In genomic region chr1:131613361-131614133, GRCm38 (mm10) we compare ENCODE assay signal across 8 mouse cellular contexts. TPM values are rescaled to one million over a fixed set of nuclear protein-coding genes. Genes with fewer than 3 reads are reported as not detected.
DNase-seq lines count a peak whose midpoint lies in the region; ATAC-seq and TF ChIP-seq lines count a peak whose summit lies in the region.

No protein-coding gene starts in this region.

- H3K27me3 ChIP-seq in embryonic facial prominence, embryonic 12.5 days: no peaks in the 10 kb centered on the region
- H3K27me3 ChIP-seq in heart, adult 2 months (ENCODE audit: control insufficient read depth, insufficient read depth, low read length): no peaks in the 10 kb centered on the region
- H3K27me3 ChIP-seq in kidney, postnatal 0 days (ENCODE audit: insufficient read depth, low read length): no peaks in the 10 kb centered on the region
- H3K27me3 ChIP-seq in liver, embryonic 12.5 days (replicated peaks): peaks cover 5% of the 10 kb centered on the region; the same call in 1 of the 2 replicates
- H3K27me3 ChIP-seq in thymus, adult 2 months (ENCODE audit: control insufficient read depth, insufficient read depth, low read length): no peaks in the 10 kb centered on the region

- 0 out of 2 replicates have a peak, but pooled peaks have one; percentile 15 for TF ChIP-seq EP300 in heart, adult 2 months (IDR thresholded peaks at IDR 0.05; ENCODE audit: insufficient read depth, low read depth, low read length)

- DNase-seq in CD4-positive, CD25-positive, alpha-beta regulatory T cell, adult 2 months (ENCODE audit: low read depth, low spot score): peak; percentile 95
- peak; percentile 31 for DNase-seq in adrenal gland, adult 8-10 months
- DNase-seq in heart, adult 2 months: peak; percentile 72
- DNase-seq in kidney, postnatal 0 days (ENCODE audit: low spot score): peak; percentile 77
- DNase-seq in ovary, postnatal 10 days (ENCODE audit: low spot score): peak; percentile 9
- DNase-seq in thymus, adult 2 months: peak; percentile 82

- no peaks in the 10 kb centered on the region for H3K4me1 ChIP-seq in embryonic facial prominence, embryonic 12.5 days
- no peaks in the 10 kb centered on the region for H3K4me1 ChIP-seq in heart, adult 2 months (ENCODE audit: control insufficient read depth, insufficient read depth, low read length)
- H3K4me1 ChIP-seq in kidney, postnatal 0 days (replicated peaks; ENCODE audit: insufficient read depth, low read length): no peaks in the 10 kb centered on the region
- peaks cover 31% of the 10 kb centered on the region for H3K4me1 ChIP-seq in liver, embryonic 12.5 days
- H3K4me1 ChIP-seq in thymus, adult 2 months (replicated peaks; ENCODE audit: control insufficient read depth, insufficient read depth, low read length): no peaks in the 10 kb centered on the region

- no peaks in the 10 kb centered on the region for H3K79me2 ChIP-seq in heart, adult 2 months (replicated peaks; ENCODE audit: control insufficient read depth, insufficient read depth, low read length)

- no peak overlapping the region for H3K9ac ChIP-seq in embryonic facial prominence, embryonic 12.5 days
- no peak overlapping the region for H3K9ac ChIP-seq in heart, adult 2 months (ENCODE audit: low read depth, low read length)
- no peak overlapping the region for H3K9ac ChIP-seq in kidney, postnatal 0 days (ENCODE audit: low read depth, low read length)
- no peak overlapping the region for H3K9ac ChIP-seq in liver, embryonic 12.5 days

- no peak overlapping the region for H3K4me2 ChIP-seq in embryonic facial prominence, embryonic 12.5 days (replicated peaks)
- no peak overlapping the region for H3K4me2 ChIP-seq in kidney, postnatal 0 days (ENCODE audit: low read length)
- peak overlapping the region; percentile 38 for H3K4me2 ChIP-seq in liver, embryonic 12.5 days

- intact Hi-C loops in heart, adult 2 months (cut with DNase I): loop anchor here (1.0 to 5.0 kb wide), 3 partner anchors 45 to 234 kb away; no protein-coding TSS in a partner anchor

- ATAC-seq in embryonic facial prominence, embryonic 12.5 days (ENCODE audit: insufficient number of reproducible peaks, insufficient read depth, low FRiP score, low TSS enrichment): peak; percentile 26; the same call in 1 of the 2 replicates
- peak; percentile 72 for ATAC-seq in kidney, postnatal 0 days (replicated peaks; ENCODE audit: low FRiP score, low read depth)
- peak; percentile 78 for ATAC-seq in liver, embryonic 12.5 days

- H3K36me3 ChIP-seq in embryonic facial prominence, embryonic 12.5 days: no peaks in the 10 kb centered on the region
- H3K36me3 ChIP-seq in heart, adult 2 months (ENCODE audit: control insufficient read depth, insufficient read depth, low read length): no peaks in the 10 kb centered on the region
- no peaks in the 10 kb centered on the region for H3K36me3 ChIP-seq in kidney, postnatal 0 days (ENCODE audit: insufficient read depth, low read length)
- H3K36me3 ChIP-seq in liver, embryonic 12.5 days: no peaks in the 10 kb centered on the region
- H3K36me3 ChIP-seq in thymus, adult 2 months (ENCODE audit: control insufficient read depth, insufficient read depth, low read length): no peaks in the 10 kb centered on the region

- TF ChIP-seq POLR2A in heart, adult 2 months (IDR thresholded peaks at IDR 0.05; ENCODE audit: insufficient read depth, low read depth, low read length): no peak
- no peak for TF ChIP-seq POLR2A in thymus, adult 2 months (IDR thresholded peaks at IDR 0.05; ENCODE audit: control insufficient read depth, extremely low read depth, insufficient read depth, low read length, poor library complexity)

- H3K9me3 ChIP-seq in embryonic facial prominence, embryonic 12.5 days: no peaks in the 10 kb centered on the region
- no peaks in the 10 kb centered on the region for H3K9me3 ChIP-seq in kidney, postnatal 0 days (replicated peaks; ENCODE audit: low read length)
- H3K9me3 ChIP-seq in liver, embryonic 12.5 days (replicated peaks): no peaks in the 10 kb centered on the region

- no peak overlapping the region for H3K27ac ChIP-seq in embryonic facial prominence, embryonic 12.5 days
- no peak overlapping the region for H3K27ac ChIP-seq in heart, adult 2 months
- H3K27ac ChIP-seq in kidney, postnatal 0 days: no peak overlapping the region
- H3K27ac ChIP-seq in liver, embryonic 12.5 days: no peak overlapping the region
- H3K27ac ChIP-seq in thymus, adult 2 months (ENCODE audit: control insufficient read depth, insufficient read depth, low read length): no peak overlapping the region

- WGBS in embryonic facial prominence, embryonic 12.5 days: 73% methylated on average over 16 of the region's 16 CpGs
- WGBS in heart, adult 2 months: 74% methylated on average over 16 of the region's 16 CpGs
- 77% methylated on average over 16 of the region's 16 CpGs for WGBS in kidney, postnatal 0 days
- 54% methylated on average over 16 of the region's 16 CpGs for WGBS in liver, embryonic 12.5 days (ENCODE audit: insufficient replicate concordance)
- WGBS in thymus, adult 2 months: 74% methylated on average over 16 of the region's 16 CpGs

- TF ChIP-seq CTCF in heart, adult 2 months (IDR thresholded peaks at IDR 0.05): peak; percentile 77
- peak; percentile 80 for TF ChIP-seq CTCF in kidney, postnatal 0 days (IDR thresholded peaks at IDR 0.05; ENCODE audit: low read depth)
- peak; percentile 67; the same call in 1 of the 2 replicates for TF ChIP-seq CTCF in thymus, adult 2 months (IDR thresholded peaks at IDR 0.05; ENCODE audit: borderline replicate concordance, control insufficient read depth, extremely low read depth, insufficient read depth, low read length, poor library complexity)

- H3K4me3 ChIP-seq in embryonic facial prominence, embryonic 12.5 days: no peak overlapping the region
- H3K4me3 ChIP-seq in heart, adult 2 months: no peak overlapping the region
- H3K4me3 ChIP-seq in kidney, postnatal 0 days (replicated peaks; ENCODE audit: low read depth, low read length): no peak overlapping the region
- H3K4me3 ChIP-seq in liver, embryonic 12.5 days: no peak overlapping the region
- H3K4me3 ChIP-seq in thymus, adult 2 months (ENCODE audit: control insufficient read depth, insufficient read depth, low read length): no peak overlapping the region

RNA-seq across cellular contexts. Expression of gene Avpr1b, which starts 14.5 kb away (rescaled TPM):
- not detected for total RNA-seq in adrenal gland, adult 8-10 months (2022)
- not detected in 2 replicates for polyA plus RNA-seq in embryonic facial prominence, embryonic 12.5 days (2016; fragmentation: Nextera tagmentation; extraction: Ambion mirVana)
- not detected for total RNA-seq in heart, adult 2 months (2021)
- not detected in 2 replicates for polyA plus RNA-seq in heart, adult 2 months (2012; rRNA removed)
- not detected in 2 replicates for polyA plus RNA-seq in kidney, postnatal 0 days (2015; fragmentation: Nextera tagmentation; extraction: Ambion mirVana)
- not detected in 2 replicates for polyA plus RNA-seq in liver, embryonic 12.5 days (2016; fragmentation: Nextera tagmentation; extraction: Ambion mirVana)
- polyA plus RNA-seq in thymus, adult 2 months (2012; rRNA removed): 0.04 TPM in 1 of 2 replicates, not detected in the other

RNA-seq across cellular contexts. Expression of gene Ctse, which starts 24.6 kb away (rescaled TPM):
- under 1 TPM; 0.43 to 0.81 (median 0.50) TPM for total RNA-seq in adrenal gland, adult 8-10 months (2022)
- 0.14 and 0.19 TPM in 2 replicates for polyA plus RNA-seq in embryonic facial prominence, embryonic 12.5 days (2016; fragmentation: Nextera tagmentation; extraction: Ambion mirVana)
- total RNA-seq in heart, adult 2 months (2021): under 1 TPM; 0.63 to 0.86 TPM
- 0.39 and 0.70 TPM in 2 replicates for polyA plus RNA-seq in heart, adult 2 months (2012; rRNA removed)
- 15.9 and 16.5 TPM in 2 replicates for polyA plus RNA-seq in kidney, postnatal 0 days (2015; fragmentation: Nextera tagmentation; extraction: Ambion mirVana)
- 12.6 TPM in 2 replicates for polyA plus RNA-seq in liver, embryonic 12.5 days (2016; fragmentation: Nextera tagmentation; extraction: Ambion mirVana)
- 6.4 and 6.8 TPM in 2 replicates for polyA plus RNA-seq in thymus, adult 2 months (2012; rRNA removed)

Comparison
In these comparisons a context has a peak if more than half of its experiments do, and no peak if none do; other contexts are left out.
1. DNase-seq: peak in every context shown above with its lines; median percentile 95 in CD4-positive, CD25-positive, alpha-beta regulatory T cell, adult 2 months; 82 in thymus, adult 2 months; 77 in kidney, postnatal 0 days; 72 in heart, adult 2 months; 31 in adrenal gland, adult 8-10 months; 9 in ovary, postnatal 10 days.
2. ATAC-seq: peak in every context shown above with its lines; median percentile 78 in liver, embryonic 12.5 days; 72 in kidney, postnatal 0 days; 26 in embryonic facial prominence, embryonic 12.5 days.